Mouse (Mus musculus) MEL (cell line): ENCODE measurements at regions not wholly inside any gene's neighbourhood (a gene's known extent, or its start where the extent isn't known, plus 50 kb on each side); places are given as distances from the start of the nearest gene placed in this dataset.

Experiments used
- BHLHE40 ChIP-seq: IDR thresholded peaks from 2 replicates; pipeline ENCODE4 v1.6.1; 2012; ENCODE audit warnings: low read depth, mild to moderate bottlenecking, inconsistent platforms, low read length, improper control_type of control experiment, borderline replicate concordance
- CTCF ChIP-seq, 3 experiments: IDR thresholded peaks in 2 of 3; conservative IDR thresholded peaks in 1 of 3; 2 replicates each; pipeline ENCODE4 v1.5.1; 2011 to 2012; ENCODE audit warnings: low read length in 3 of 3, low read depth in 2 of 3, mild to moderate bottlenecking in 2 of 3, improper control_type of control experiment in 1 of 3, inconsistent platforms in 1 of 3, mixed read lengths in 1 of 3, moderate library complexity in 1 of 3; ENCODE audit not compliant: control insufficient read depth in 1 of 3, insufficient read depth in 1 of 3, poor library complexity in 1 of 3, severe bottlenecking in 1 of 3
- EP300 ChIP-seq, 2 experiments: IDR thresholded peaks; 2 replicates each; pipeline ENCODE4 v1.6.1; 2011; ENCODE audit warnings: improper control_type of control experiment in 2 of 2, low read length in 2 of 2, low read depth in 1 of 2, mild to moderate bottlenecking in 1 of 2
- GATA1 ChIP-seq: IDR thresholded peaks from 2 replicates; pipeline ENCODE4 v1.6.1; 2011; ENCODE audit warnings: low read depth, low read length, improper control_type of control experiment
- KAT2A ChIP-seq: conservative IDR thresholded peaks from 2 replicates; pipeline ENCODE4 v1.6.1; 2012; ENCODE audit warnings: low read depth, low read length, improper control_type of control experiment, inconsistent platforms
- MAX ChIP-seq: IDR thresholded peaks from 2 replicates; pipeline ENCODE4 v1.6.1; 2011; ENCODE audit warnings: low read length, improper control_type of control experiment
- MYC ChIP-seq: IDR thresholded peaks from 2 replicates; pipeline ENCODE4 v1.6.1; 2011; ENCODE audit warnings: low read depth, mild to moderate bottlenecking, low read length, improper control_type of control experiment, moderate library complexity
- POLR2A ChIP-seq, 2 experiments: IDR thresholded peaks; 2 replicates each; pipeline ENCODE4 v1.6.1; 2011 to 2012; ENCODE audit warnings: low read length in 2 of 2, mild to moderate bottlenecking in 2 of 2, control low read depth in 1 of 2, improper control_type of control experiment in 1 of 2, low read depth in 1 of 2, moderate library complexity in 1 of 2; ENCODE audit not compliant: control insufficient read depth in 1 of 2, insufficient read depth in 1 of 2, poor library complexity in 1 of 2
- POLR2AphosphoS5 ChIP-seq: IDR thresholded peaks from 2 replicates; pipeline ENCODE4 v1.6.1; 2012; ENCODE audit warnings: low read depth, borderline replicate concordance, mild to moderate bottlenecking, inconsistent platforms, low read length, moderate library complexity, mixed read lengths
- RCOR1 ChIP-seq: IDR thresholded peaks from 2 replicates; pipeline ENCODE4 v1.6.1; 2012; ENCODE audit warnings: low read depth, mild to moderate bottlenecking, inconsistent platforms, low read length, improper control_type of control experiment
- UBTF ChIP-seq: IDR thresholded peaks from 2 replicates; pipeline ENCODE4 v1.6.1; 2012; ENCODE audit warnings: low read depth, mild to moderate bottlenecking, inconsistent platforms, low read length, improper control_type of control experiment, moderate library complexity, borderline replicate concordance; ENCODE audit not compliant: insufficient read depth
- USF1 ChIP-seq: IDR thresholded peaks from 2 replicates; pipeline ENCODE4 v1.6.1; 2014; ENCODE audit warnings: low read depth, mild to moderate bottlenecking, inconsistent platforms, low read length, improper control_type of control experiment, moderate library complexity

GRCm38 (mm10) chr13:44375476-44376159 is 353.7 kb upstream of the Jarid2 start:
- no peak for TF ChIP-seq POLR2AphosphoS5
- TF ChIP-seq CTCF (IDR thresholded peaks at IDR 0.05 in 2 of 3, conservative IDR thresholded peaks at IDR 0.05 in 1 of 3; ENCODE audit: control insufficient read depth in 1 of 3, insufficient read depth in 1 of 3, low read depth in 2 of 3, low read length in 3 of 3, poor library complexity in 1 of 3, severe bottlenecking in 1 of 3) = no peak
- no peak for TF ChIP-seq GATA1
- TF ChIP-seq POLR2A (IDR thresholded peaks at IDR 0.05; ENCODE audit: control insufficient read depth in 1 of 2, insufficient read depth in 1 of 2, low read depth in 1 of 2, low read length in 2 of 2, poor library complexity in 1 of 2) = no peak
- no peak for TF ChIP-seq MYC
- TF ChIP-seq BHLHE40 = no peak
- no peak for TF ChIP-seq UBTF
- TF ChIP-seq RCOR1 = no peak
- no peak for TF ChIP-seq MAX
- TF ChIP-seq EP300 (IDR thresholded peaks at IDR 0.05; ENCODE audit: low read depth in 1 of 2, low read length in 2 of 2) = no peak
- TF ChIP-seq KAT2A = no peak
- TF ChIP-seq USF1 = no peak
